Mouse (Mus musculus) adrenal gland, adult 8-10 months (tissue): ENCODE data around the gene Gm49403. TPM values are rescaled to one million over a fixed set of nuclear protein-coding genes. Genes with fewer than 3 reads are reported as not detected.
A peak's percentile ranks its signal among the peaks of the same experiment; 100 is the strongest.
"Not testable (repeated sequence)": the region's sequence is repeated elsewhere in the genome, so short reads cannot be mapped to it uniquely, and the experiment has no call there.

Experiments
- DNase-seq: peaks from one replicate; pipeline ENCODE4 v3.0.0; 2022
- total RNA-seq, 4 experiments: library from RNA; stranded (reverse); gene quantifications; 2 replicates each; pipeline ENCODE4 v1.2.4; 2022

The Gm49403 gene
- total RNA-seq, 4 experiments from 2014 or later, result not detected

- DNase-seq, result peak; percentile 98
Observed at GRCm38 (mm10) chr19:8871267-8872186, 12.2 kb upstream of the Gm49403 start, which contains the start of gene Ubxn1. Gene Ubxn1 (plus strand): TSS chr19:8871496.

GRCm38 (mm10) chr19:8872266-8872840 is 11.4 kb upstream of the Gm49403 start:
- no peak for DNase-seq

- DNase-seq, result no peak
Observed at GRCm38 (mm10) chr19:8875031-8875430, 8.7 kb upstream of the Gm49403 start.

- peak; percentile 91 for DNase-seq
Observed at GRCm38 (mm10) chr19:8880311-8881033, 3.3 kb upstream of the Gm49403 start, which contains the start of gene Uqcc3. Gene Uqcc3 (minus strand): TSS chr19:8880923.

- no peak for DNase-seq
Observed at GRCm38 (mm10) chr19:8881034-8881392, 2.7 kb upstream of the Gm49403 start.

GRCm38 (mm10) chr19:8886916-8887584 is 3.3 kb downstream of the Gm49403 start:
- no peak for DNase-seq

GRCm38 (mm10) chr19:8887585-8888463 is 4.1 kb downstream of the Gm49403 start:
- DNase-seq, result no peak

GRCm38 (mm10) chr19:8888511-8889385 is 5.0 kb downstream of the Gm49403 start, which contains the start of the genes 1810009A15Rik and Gm49416:
Gene 1810009A15Rik (plus strand): TSS chr19:8888853.
Gene Gm49416 (plus strand): TSS chr19:8888926.
- peak; percentile 93 for DNase-seq

GRCm38 (mm10) chr19:8892829-8893766 is 9.4 kb downstream of the Gm49403 start, which contains the start of gene Ints5:
Gene Ints5 (plus strand): TSS chr19:8893005.
- DNase-seq, result peak; percentile 72

- DNase-seq, result no peak
Observed at GRCm38 (mm10) chr19:8895397-8895960, 11.7 kb downstream of the Gm49403 start.

- not testable (repeated sequence) for DNase-seq
Observed at GRCm38 (mm10) chr19:8896231-8896630, 12.5 kb downstream of the Gm49403 start.

- peak; percentile 51 for DNase-seq
Observed at GRCm38 (mm10) chr19:8897211-8897864, 13.6 kb downstream of the Gm49403 start.

GRCm38 (mm10) chr19:8897865-8898495 is 14.2 kb downstream of the Gm49403 start, which contains the start of gene Ganab:
Gene Ganab (plus strand): TSS chr19:8898071.
- DNase-seq, result peak; percentile 96

- no peak for DNase-seq
Observed at GRCm38 (mm10) chr19:8898576-8898975, 14.8 kb downstream of the Gm49403 start.

- no peak for DNase-seq
Observed at GRCm38 (mm10) chr19:8899079-8899478, 15.3 kb downstream of the Gm49403 start.

GRCm38 (mm10) chr19:8903412-8903811 is 19.7 kb downstream of the Gm49403 start:
- DNase-seq, result no peak

GRCm38 (mm10) chr19:8908531-8908930 is 24.8 kb downstream of the Gm49403 start:
- no peak for DNase-seq
